Mouse (Mus musculus): Measurements from ENCODE around the gene Kcnj10. TPM values are rescaled to one million over a fixed set of nuclear protein-coding genes. Genes with fewer than 3 reads are reported as not detected.

Gene Kcnj10
- total and polyA plus RNA-seq, 3 experiments: 0.04 to 0.72 TPM; not detected in 1

- TF ChIP-seq GABPA (IDR thresholded peaks at IDR 0.05; ENCODE audit: low read depth, low read length): no peak
These were observed 69.8 kb downstream of the Kcnj10 start (continued) for GRCm38 (mm10) chr1:172410806-172411205.

DNA sequence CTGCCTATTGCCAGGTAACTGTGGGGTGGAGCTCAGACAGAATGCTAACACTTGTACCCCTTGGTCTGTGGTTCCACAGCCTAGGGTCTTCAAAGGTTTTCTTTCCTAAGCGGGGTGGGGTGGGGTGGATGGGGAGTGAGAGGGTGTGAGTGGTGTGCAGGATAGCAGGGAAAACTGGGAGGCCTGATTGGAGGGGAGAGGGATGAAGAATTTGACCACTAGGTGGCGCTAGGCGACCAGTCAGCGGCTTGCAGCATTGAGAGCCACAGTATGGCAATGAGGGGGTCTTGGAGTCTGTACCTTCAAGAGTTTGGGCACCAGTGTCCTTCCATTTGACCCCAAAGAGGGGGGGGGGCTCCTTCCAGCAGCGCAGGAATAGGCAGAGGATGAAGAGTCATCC is 71.2 kb downstream of the Kcnj10 start:
- no peak overlapping the region for H3K27ac ChIP-seq (ENCODE audit: control insufficient read depth, low read depth, low read length)
- TF ChIP-seq TAL1 (IDR thresholded peaks at IDR 0.05; ENCODE audit: low read length) (no peak), NELFE (IDR thresholded peaks at IDR 0.05; ENCODE audit: low read depth, low read length) (no peak), GABPA (IDR thresholded peaks at IDR 0.05; ENCODE audit: low read depth, low read length) (no peak), MAX (IDR thresholded peaks at IDR 0.05; ENCODE audit: low read length) (no peak), ZNF384 (IDR thresholded peaks at IDR 0.05; ENCODE audit: low read depth, low read length) (no peak), RAD21 (IDR thresholded peaks at IDR 0.05; ENCODE audit: low read depth, low read length) (peak; percentile 70), KAT2A (conservative IDR thresholded peaks at IDR 0.05; ENCODE audit: low read depth, low read length) (no peak), NRF1 (IDR thresholded peaks at IDR 0.05; ENCODE audit: insufficient read depth, low read depth, low read length, poor library complexity, severe bottlenecking) (no peak), CTCF (IDR thresholded peaks at IDR 0.05 in 2 of 3, conservative IDR thresholded peaks at IDR 0.05 in 1 of 3; ENCODE audit: control insufficient read depth in 1 of 3, insufficient read depth in 1 of 3, low read depth in 2 of 3, low read length in 3 of 3, poor library complexity in 1 of 3, severe bottlenecking in 1 of 3) (peak; percentile 66 to 78 (median 70)), SMC3 (IDR thresholded peaks at IDR 0.05; ENCODE audit: low read depth, low read length) (peak; percentile 76), ZC3H11A (IDR thresholded peaks at IDR 0.05; ENCODE audit: low read depth, low read length) (peak; percentile 56), MYC (IDR thresholded peaks at IDR 0.05; ENCODE audit: low read depth, low read length) (no peak), ZMIZ1 (IDR thresholded peaks at IDR 0.05; ENCODE audit: low read depth, low read length) (no peak), MYB (IDR thresholded peaks at IDR 0.05; ENCODE audit: low read depth, low read length) (no peak), TBP (IDR thresholded peaks at IDR 0.05; ENCODE audit: low read depth, low read length) (no peak)
- peaks cover 2 to 4% of the 10 kb centered on the region in 2 experiments; a peak in 3 of 4 replicates for H3K27me3 ChIP-seq (ENCODE audit: control insufficient read depth in 1 of 2, insufficient read depth in 2 of 2, low read length in 2 of 2)
- no peak overlapping the region for H3K4me3 ChIP-seq (ENCODE audit: control insufficient read depth in 1 of 2, insufficient read depth in 1 of 2, low read depth in 2 of 2, low read length in 2 of 2)
- H3K4me1 ChIP-seq (ENCODE audit: control insufficient read depth in 1 of 2, insufficient read depth in 2 of 2, low read length in 2 of 2): peaks cover 3 to 14% of the 10 kb centered on the region in 2 experiments; a peak in 2 of 4 replicates
- no peaks in the 10 kb centered on the region for H3K9me3 ChIP-seq (replicated peaks; ENCODE audit: insufficient read depth, low read length)
- DNase-seq (ENCODE audit: low read depth, low spot score): peak; percentile 50
- H3K79me2 ChIP-seq (ENCODE audit: control insufficient read depth, insufficient read depth, low read length, poor library complexity): no peaks in the 10 kb centered on the region
- no peak overlapping the region for H3K9ac ChIP-seq (ENCODE audit: control insufficient read depth, low read depth, low read length, poor library complexity, severe bottlenecking)
- peaks cover 0 to 5% of the 10 kb centered on the region in 2 experiments; a peak in 1 of 4 replicates for H3K36me3 ChIP-seq (ENCODE audit: control insufficient read depth in 1 of 2, insufficient read depth in 2 of 2, low read length in 2 of 2)

DNA sequence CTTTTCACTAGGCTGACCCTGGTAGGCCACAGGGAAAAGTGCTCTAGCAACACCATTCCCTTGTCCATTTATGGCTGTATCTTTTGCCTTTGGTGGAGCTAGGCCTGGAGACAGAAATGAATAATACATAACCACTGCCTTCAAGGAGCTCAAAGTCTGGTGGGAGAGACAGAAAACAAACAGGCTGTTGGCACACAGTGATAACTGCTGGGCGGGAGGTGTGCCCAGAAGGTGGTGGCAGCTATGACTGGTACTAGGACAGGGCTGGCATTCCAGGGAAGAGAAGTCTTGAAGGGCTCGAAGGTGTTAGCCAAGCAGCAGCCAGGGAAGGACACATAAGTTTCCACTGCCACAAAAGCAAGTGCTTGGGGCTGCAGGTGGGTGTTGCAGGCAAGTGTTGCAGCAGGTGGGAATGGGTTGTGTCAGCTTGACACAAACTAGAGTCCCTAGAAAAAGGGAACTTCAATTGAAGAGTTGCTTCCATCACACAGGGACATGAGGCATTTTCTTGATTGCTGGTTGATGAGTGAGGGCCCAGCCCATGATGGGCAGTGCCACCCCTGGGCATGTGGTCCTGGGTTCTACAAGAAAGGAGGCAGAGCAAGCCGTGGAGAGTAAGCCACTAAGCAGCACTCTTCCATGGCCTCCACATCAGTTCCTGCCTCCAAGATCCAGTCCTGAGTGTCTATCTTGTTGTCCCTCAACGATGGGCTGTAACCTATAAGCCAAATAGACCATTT is 72.7 kb downstream of the Kcnj10 start:
- H3K36me3 ChIP-seq (ENCODE audit: control insufficient read depth in 1 of 2, insufficient read depth in 2 of 2, low read length in 2 of 2): peaks cover 0 to 5% of the 10 kb centered on the region in 2 experiments; a peak in 1 of 4 replicates
- H3K9me3 ChIP-seq (replicated peaks; ENCODE audit: insufficient read depth, low read length): no peaks in the 10 kb centered on the region
- no peak overlapping the region for H3K4me3 ChIP-seq (ENCODE audit: control insufficient read depth in 1 of 2, insufficient read depth in 1 of 2, low read depth in 2 of 2, low read length in 2 of 2)
- H3K27ac ChIP-seq (ENCODE audit: control insufficient read depth, low read depth, low read length): no peak overlapping the region; the same call in 1 of the 2 replicates
- H3K27me3 ChIP-seq (ENCODE audit: control insufficient read depth in 1 of 2, insufficient read depth in 2 of 2, low read length in 2 of 2): peaks cover 3% of the 10 kb centered on the region in 2 experiments; a peak in 3 of 4 replicates
- no peaks in the 10 kb centered on the region for H3K79me2 ChIP-seq (ENCODE audit: control insufficient read depth, insufficient read depth, low read length, poor library complexity)
- peaks cover 3 to 14% of the 10 kb centered on the region in 2 experiments; a peak in 2 of 4 replicates for H3K4me1 ChIP-seq (ENCODE audit: control insufficient read depth in 1 of 2, insufficient read depth in 2 of 2, low read length in 2 of 2)
- peak overlapping the region; percentile 24; the same call in 1 of the 2 replicates for H3K9ac ChIP-seq (ENCODE audit: control insufficient read depth, low read depth, low read length, poor library complexity, severe bottlenecking)
- TF ChIP-seq TAL1 (IDR thresholded peaks at IDR 0.05; ENCODE audit: low read length) (no peak), RAD21 (IDR thresholded peaks at IDR 0.05; ENCODE audit: low read depth, low read length) (no peak), TCF12 (IDR thresholded peaks at IDR 0.05; ENCODE audit: low read depth, low read length) (no peak), BHLHE40 (IDR thresholded peaks at IDR 0.05; ENCODE audit: borderline replicate concordance, low read depth, low read length) (no peak), USF2 (IDR thresholded peaks at IDR 0.05; ENCODE audit: borderline replicate concordance in 1 of 2, insufficient read depth in 1 of 2, low read depth in 1 of 2, low read length in 2 of 2) (no peak), ZC3H11A (IDR thresholded peaks at IDR 0.05; ENCODE audit: low read depth, low read length) (no peak), USF1 (IDR thresholded peaks at IDR 0.05; ENCODE audit: low read depth, low read length) (no peak), SMC3 (IDR thresholded peaks at IDR 0.05; ENCODE audit: low read depth, low read length) (no peak), POLR2A (IDR thresholded peaks at IDR 0.05; ENCODE audit: control insufficient read depth in 1 of 2, insufficient read depth in 1 of 2, low read depth in 1 of 2, low read length in 2 of 2, poor library complexity in 1 of 2) (no peak), RCOR1 (IDR thresholded peaks at IDR 0.05; ENCODE audit: low read depth, low read length) (no peak), UBTF (IDR thresholded peaks at IDR 0.05; ENCODE audit: borderline replicate concordance, insufficient read depth, low read depth, low read length) (no peak), E2F4 (IDR thresholded peaks at IDR 0.05; ENCODE audit: borderline replicate concordance, low read depth, low read length) (no peak), MXI1 (IDR thresholded peaks at IDR 0.05; ENCODE audit: low read depth, low read length) (no peak), HCFC1 (IDR thresholded peaks at IDR 0.05; ENCODE audit: low read depth, low read length) (no peak), NRF1 (IDR thresholded peaks at IDR 0.05; ENCODE audit: insufficient read depth, low read depth, low read length, poor library complexity, severe bottlenecking) (no peak), ZMIZ1 (IDR thresholded peaks at IDR 0.05; ENCODE audit: low read depth, low read length) (no peak), CHD1 (IDR thresholded peaks at IDR 0.05; ENCODE audit: low read depth, low read length) (no peak), KAT2A (conservative IDR thresholded peaks at IDR 0.05; ENCODE audit: low read depth, low read length) (no peak), MYB (IDR thresholded peaks at IDR 0.05; ENCODE audit: low read depth, low read length) (no peak)
- DNase-seq (ENCODE audit: low read depth, low spot score): peak; percentile 49
